Comparison of ENCODE assay signal across 8 mouse cellular contexts in the genomic region with DNA sequence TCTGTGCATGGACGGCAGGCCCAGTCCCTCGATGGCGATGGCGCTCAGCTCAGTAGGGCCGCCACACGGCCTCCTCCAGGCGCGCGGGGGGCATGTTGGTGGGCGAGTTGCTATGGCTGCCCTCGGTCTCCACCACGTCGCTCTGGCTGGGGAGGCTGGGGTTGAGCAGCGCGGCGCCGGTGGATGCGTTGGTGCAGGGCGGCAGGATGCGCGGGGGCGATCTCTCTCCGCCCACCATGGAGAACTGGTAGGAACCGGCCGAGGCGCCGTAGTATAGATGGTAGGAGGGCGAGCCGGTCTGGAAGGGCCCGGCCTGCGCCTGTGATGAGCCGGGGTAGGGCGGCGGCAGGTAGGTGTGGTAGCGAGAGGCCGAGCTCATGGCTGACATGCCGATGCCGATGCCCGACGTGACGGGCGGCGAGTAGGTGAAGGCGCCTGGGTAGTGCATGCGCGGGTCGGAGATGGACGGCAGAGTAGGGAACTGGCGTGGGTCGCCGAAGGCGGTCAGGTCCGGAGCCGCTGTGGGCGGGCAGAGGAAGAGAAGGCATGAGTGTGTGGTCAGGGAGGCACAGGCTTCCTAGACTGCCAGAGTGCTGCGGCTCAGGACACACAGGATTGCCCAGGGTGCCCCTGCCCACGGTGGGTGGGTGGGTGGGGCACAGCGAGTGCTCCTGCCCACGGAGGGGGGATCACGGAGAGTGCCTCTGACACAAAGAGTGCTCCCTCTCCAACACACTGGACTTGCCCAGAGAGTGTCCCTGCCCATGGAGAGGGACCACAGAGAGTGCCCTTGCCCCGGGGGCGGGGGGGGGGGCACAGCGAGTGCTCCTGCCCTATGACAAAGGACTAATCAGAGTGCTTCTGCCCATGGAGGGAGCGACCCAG.
A peak's percentile ranks its signal among the peaks of the same experiment; 100 is the strongest.
DNase-seq lines count a peak whose midpoint lies in the region; ATAC-seq and TF ChIP-seq lines count a peak whose summit lies in the region.

No protein-coding gene starts in this region.

- TF ChIP-seq CTCF in heart, postnatal 0 days (IDR thresholded peaks at IDR 0.05; ENCODE audit: low read depth): no peak

- WGBS in heart, postnatal 0 days: 16% methylated on average over 62 of the region's 64 CpGs
- WGBS in liver, embryonic 12.5 days (ENCODE audit: insufficient replicate concordance): 75% methylated on average over 64 of the region's 64 CpGs

- TF ChIP-seq EP300 in heart, postnatal 0 days (IDR thresholded peaks at IDR 0.05; ENCODE audit: low read depth): no peak

- peaks cover 6% of the 10 kb centered on the region for H3K4me1 ChIP-seq in heart, postnatal 0 days (ENCODE audit: control insufficient read depth, insufficient read depth)
- H3K4me1 ChIP-seq in liver, embryonic 12.5 days: 0 out of 2 replicates have a peak, but pooled peaks cover 7% of the 10 kb centered on the region

- H3K36me3 ChIP-seq in heart, postnatal 0 days (replicated peaks; ENCODE audit: control insufficient read depth, insufficient read depth, low read length): no peaks in the 10 kb centered on the region
- peaks cover 43% of the 10 kb centered on the region for H3K36me3 ChIP-seq in liver, embryonic 12.5 days

- H3K9ac ChIP-seq in heart, postnatal 0 days (replicated peaks; ENCODE audit: low read depth, low read length): 0 out of 2 replicates have a peak overlapping the region, but pooled peaks have one; percentile 13
- H3K9ac ChIP-seq in liver, embryonic 12.5 days: 0 out of 2 replicates have a peak overlapping the region, but pooled peaks have one; percentile 7

- peaks cover 27% of the 10 kb centered on the region for H3K27me3 ChIP-seq in heart, postnatal 0 days (ENCODE audit: control insufficient read depth, insufficient read depth, low read length)
- peaks cover 7% of the 10 kb centered on the region for H3K27me3 ChIP-seq in liver, embryonic 12.5 days (replicated peaks)

- no peak overlapping the region for H3K27ac ChIP-seq in heart, postnatal 0 days (ENCODE audit: low read depth)
- H3K27ac ChIP-seq in liver, embryonic 12.5 days: no peak overlapping the region

- peak overlapping the region; percentile 42 for H3K4me3 ChIP-seq in heart, postnatal 0 days (ENCODE audit: low read depth, low read length)
- H3K4me3 ChIP-seq in liver, embryonic 12.5 days: peak overlapping the region; percentile 34; the same call in 1 of the 2 replicates

- 0 out of 2 replicates have a peak, but pooled peaks have one; percentile 31 for ATAC-seq in frontal cortex, adult (ENCODE audit: low TSS enrichment)
- peak; percentile 72 for ATAC-seq in heart, postnatal 0 days (ENCODE audit: insufficient read depth, low read depth)
- ATAC-seq in liver, embryonic 12.5 days: peak; percentile 40; the same call in 1 of the 2 replicates

- H3K9me3 ChIP-seq in heart, postnatal 0 days (replicated peaks; ENCODE audit: control insufficient read depth, low read length): no peaks in the 10 kb centered on the region
- H3K9me3 ChIP-seq in liver, embryonic 12.5 days (replicated peaks): no peaks in the 10 kb centered on the region

- DNase-seq in frontal cortex, postnatal 14 days (ENCODE audit: low spot score in 2 of 2): no peak
- peak; percentile 72 for DNase-seq in R1 (ENCODE audit: low read depth, low spot score)
- peak; percentile 11 for DNase-seq in heart, postnatal 0 days (ENCODE audit: low spot score)
- DNase-seq in right cerebral cortex, postnatal 10 days (ENCODE audit: low spot score in 2 of 2): peak; percentile 30 to 40
- no peak for DNase-seq in T-cell, adult 2 months (ENCODE audit: low spot score)
- DNase-seq in cerebellum, postnatal 25 days: no peak

- peak overlapping the region; percentile 62 for H3K4me2 ChIP-seq in heart, postnatal 0 days (ENCODE audit: low read depth, low read length)
- peak overlapping the region; percentile 47 for H3K4me2 ChIP-seq in liver, embryonic 12.5 days

Comparison
In these comparisons a context has a peak if more than half of its experiments do, and no peak if none do; other contexts are left out.
1. DNase-seq: peak in R1 (single experiment), heart, postnatal 0 days (single experiment) and right cerebral cortex, postnatal 10 days (2 of 2); none in frontal cortex, postnatal 14 days (0 of 2), T-cell, adult 2 months (single experiment) and cerebellum, postnatal 25 days (0 of 2).
2. Peak in every context shown above with its lines, with median percentiles within 50 percentile points of each other: ATAC-seq.